Mouse (Mus musculus) ES-Bruce4 (cell line): Measurements from ENCODE around the gene Rdh1.

Experiments used
- CTCF ChIP-seq: IDR thresholded peaks from one replicate; pipeline ENCODE4 v1.8.1; 2011; ENCODE audit warnings: low read depth, low read length
- EP300 ChIP-seq: IDR thresholded peaks from 2 replicates; pipeline ENCODE4 v1.6.1; 2011; ENCODE audit warnings: low read depth, low read length; ENCODE audit not compliant: insufficient read depth
- POLR2A ChIP-seq: IDR thresholded peaks from one replicate; pipeline ENCODE4 v1.8.1; 2011; ENCODE audit warnings: low read length; ENCODE audit not compliant: insufficient read depth

- TF ChIP-seq EP300 (no peak), CTCF (no peak), POLR2A (no peak)
These were observed 19.8 kb upstream of the Rdh1 start for GRCm38 (mm10) chr10:127739661-127740161.
